Mouse (Mus musculus) kidney, embryonic 15.5 days (tissue): ENCODE measurements around the gene Lamtor2. TPM values are rescaled to one million over a fixed set of nuclear protein-coding genes. Genes with fewer than 3 reads are reported as not detected.
"Not testable (repeated sequence)": the region's sequence is repeated elsewhere in the genome, so short reads cannot be mapped to it uniquely, and the experiment has no call there.

Experiments used
- ATAC-seq: fragments of 200-750 bp; cut with Nextera tagmentation; replicated peaks from 2 replicates; pipeline ENCODE4 v1.8.0; 2017; ENCODE audit warnings: moderate TSS enrichment; ENCODE audit not compliant: low FRiP score
- H3K27ac ChIP-seq: fragments of 300-500 bp; sonication (generic); 2 replicates; pipeline ENCODE4 v1.5.1; 2015; ENCODE audit warnings: mild to moderate bottlenecking, inconsistent platforms
- H3K27me3 ChIP-seq: fragments of 300-500 bp; sonication (generic); 2 replicates; pipeline ENCODE4 v1.6.1; 2015; ENCODE audit warnings: inconsistent platforms
- H3K36me3 ChIP-seq: fragments of 300-500 bp; sonication (generic); 2 replicates; pipeline ENCODE4 v1.6.1; 2015; ENCODE audit warnings: inconsistent platforms
- H3K4me1 ChIP-seq: fragments of 300-500 bp; sonication (generic); 2 replicates; pipeline ENCODE4 v1.6.1; 2015; ENCODE audit warnings: inconsistent platforms
- H3K4me2 ChIP-seq: fragments of 300-500 bp; sonication (generic); 2 replicates; pipeline ENCODE4 v1.6.1; 2015; ENCODE audit warnings: moderate library complexity, mild to moderate bottlenecking, inconsistent platforms
- H3K4me3 ChIP-seq: fragments of 300-500 bp; sonication (generic); replicated peaks from 2 replicates; pipeline ENCODE4 v1.5.1; 2015; ENCODE audit warnings: mild to moderate bottlenecking, inconsistent platforms
- H3K9ac ChIP-seq: fragments of 300-500 bp; sonication (generic); 2 replicates; pipeline ENCODE4 v1.6.1; 2015; ENCODE audit warnings: mild to moderate bottlenecking, inconsistent platforms
- H3K9me3 ChIP-seq: fragments of 300-500 bp; sonication (generic); replicated peaks from 2 replicates; pipeline ENCODE4 v1.6.1; 2016; ENCODE audit warnings: inconsistent platforms
- WGBS: fragments of 180-500 bp; shearing (Covaris S2); methylation state at CpG from one replicate; pipeline ENCODE4 v1.1.7; 2015; ENCODE audit warnings: mixed read lengths; 5-methylcytosine and 5-hydroxymethylcytosine counted together
- polyA plus RNA-seq: library from polyadenylated mRNA; unstranded; fragments of >200 nt; fragmentation: Nextera tagmentation; extraction: Ambion mirVana; gene quantifications from 2 replicates; pipeline ENCODE4 v1.2.1, GENCODE M21; 2015

Lamtor2 gene
- polyA plus RNA-seq, result 167 and 173 TPM in 2 replicates

DNA sequence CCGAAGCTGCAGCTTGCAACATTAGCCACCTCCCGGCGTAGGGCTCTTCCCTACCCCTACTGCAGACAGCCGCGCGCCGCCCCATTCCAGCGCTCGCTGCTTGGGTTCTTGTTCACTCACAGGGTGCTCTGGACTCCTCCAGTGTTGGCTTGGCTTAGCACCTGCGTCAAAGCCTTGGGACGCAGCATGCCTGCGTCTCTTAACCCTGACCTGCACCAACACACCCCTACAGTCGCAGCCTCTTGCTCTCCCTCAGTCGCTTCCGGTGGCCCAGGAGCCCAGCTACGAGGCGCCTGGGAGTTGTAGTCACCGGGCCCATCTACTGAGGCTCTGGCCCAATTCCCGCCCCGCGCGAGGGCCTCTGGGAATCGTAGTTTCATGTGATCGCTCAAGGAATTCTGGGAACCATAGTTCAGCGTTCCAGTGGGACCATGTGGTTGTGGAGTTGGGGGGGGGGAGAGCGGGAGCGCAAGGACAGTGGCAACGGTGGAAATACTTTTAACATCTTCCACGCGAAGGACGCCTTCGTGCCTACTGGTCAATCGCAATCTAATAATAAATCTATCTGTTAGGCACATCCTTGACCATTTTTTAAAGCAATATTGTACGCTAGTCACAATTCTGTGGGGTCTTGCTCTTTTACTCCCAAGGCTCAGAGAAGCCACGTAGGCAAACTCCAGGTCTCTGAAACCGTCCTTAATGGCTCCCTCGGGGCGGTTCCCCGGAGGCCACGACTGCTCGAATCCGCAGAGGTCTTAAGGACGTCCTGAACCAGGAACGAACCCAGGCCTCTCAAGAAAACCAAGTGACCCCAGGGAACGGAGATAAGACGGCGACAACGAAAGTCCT lies at the start of gene Lamtor2:
Gene Lamtor2, minus strand, starts transcription at position 399 of the 849 bp plus-strand sequence.
- Histone ChIP-seq H3K4me2 (peak within 1 kb of the TSS; percentile 84), H3K36me3 (peaks cover 30% of the 10 kb centered on the region), H3K4me3 (peak within 1 kb of the TSS; percentile 94), H3K27ac (peak within 1 kb of the TSS; percentile 99), H3K27me3 (no peaks in the 10 kb centered on the region), H3K9me3 (no peaks in the 10 kb centered on the region), H3K9ac (peak within 1 kb of the TSS; percentile 93), H3K4me1 (peaks cover 42% of the 10 kb centered on the region)
- peak; percentile 91 for ATAC-seq
- under 1% methylated on average over 48 of the region's 48 CpGs for WGBS

GRCm38 (mm10) chr3:88602466-88602865 lies 49.6 kb upstream of the Lamtor2 start:
- ATAC-seq, result no peak
- H3K4me1 ChIP-seq, result peaks cover 18% of the 10 kb centered on the region
- 79% methylated on average over 4 of the region's 4 CpGs for WGBS
- no peak overlapping the region for H3K9ac ChIP-seq
- no peak overlapping the region for H3K27ac ChIP-seq
- H3K4me2 ChIP-seq, result no peak overlapping the region
- peaks cover 4% of the 10 kb centered on the region; the same call in 1 of the 2 replicates for H3K27me3 ChIP-seq
- no peaks in the 10 kb centered on the region for H3K9me3 ChIP-seq
- no peaks in the 10 kb centered on the region for H3K36me3 ChIP-seq
- no peak overlapping the region for H3K4me3 ChIP-seq

- not testable (repeated sequence) for H3K27me3 ChIP-seq, H3K36me3 ChIP-seq, H3K9me3 ChIP-seq, ATAC-seq, H3K9ac ChIP-seq, H3K4me2 ChIP-seq, H3K27ac ChIP-seq, H3K4me3 ChIP-seq
- H3K4me1 ChIP-seq, result peaks cover 22% of the 10 kb centered on the region
- WGBS, result 80% methylated on average over 4 of the region's 4 CpGs
Measured at GRCm38 (mm10) chr3:88596547-88596946, 43.7 kb upstream of the Lamtor2 start.

DNA sequence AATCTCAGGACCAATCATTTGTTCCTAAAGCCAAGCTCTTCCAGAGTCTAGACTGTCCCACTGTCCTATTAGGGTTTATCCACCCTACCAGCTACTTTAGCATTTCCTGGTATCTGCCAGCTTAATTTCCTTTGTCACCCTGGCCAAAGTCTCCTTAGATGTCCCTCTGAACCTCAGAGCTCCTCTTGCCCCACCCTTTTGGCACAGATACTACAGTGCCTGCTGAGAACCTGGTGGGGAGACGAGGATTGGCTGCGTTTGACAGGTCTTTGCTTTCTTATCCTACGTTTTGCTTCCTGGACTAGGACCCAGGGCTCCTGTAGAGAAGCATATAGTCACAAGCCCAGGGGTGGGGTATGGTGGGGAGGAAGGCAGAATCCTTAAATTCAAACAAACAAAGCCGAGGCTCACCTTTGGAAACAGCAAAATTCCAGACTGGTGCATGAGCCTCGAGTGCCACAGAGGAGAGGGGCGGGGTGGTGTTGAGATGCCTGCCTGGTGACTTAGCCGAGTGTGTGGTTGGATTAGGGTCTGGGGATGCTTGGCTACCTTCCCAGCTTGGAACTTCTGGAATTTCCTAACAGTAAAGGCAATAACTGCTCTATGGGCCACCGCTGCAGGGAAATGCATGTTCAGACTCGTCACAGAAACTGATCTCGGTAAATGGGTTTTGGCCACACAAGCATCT lies 41.2 kb upstream of the Lamtor2 start:
- Histone ChIP-seq H3K4me2 (no peak overlapping the region), H3K4me1 (peaks cover 37% of the 10 kb centered on the region), H3K36me3 (no peaks in the 10 kb centered on the region), H3K9me3 (no peaks in the 10 kb centered on the region), H3K27me3 (no peaks in the 10 kb centered on the region), H3K9ac (no peak overlapping the region), H3K27ac (no peak overlapping the region), H3K4me3 (no peak overlapping the region)
- ATAC-seq, result no peak
- WGBS, result 54% methylated on average over 10 of the region's 10 CpGs

DNA sequence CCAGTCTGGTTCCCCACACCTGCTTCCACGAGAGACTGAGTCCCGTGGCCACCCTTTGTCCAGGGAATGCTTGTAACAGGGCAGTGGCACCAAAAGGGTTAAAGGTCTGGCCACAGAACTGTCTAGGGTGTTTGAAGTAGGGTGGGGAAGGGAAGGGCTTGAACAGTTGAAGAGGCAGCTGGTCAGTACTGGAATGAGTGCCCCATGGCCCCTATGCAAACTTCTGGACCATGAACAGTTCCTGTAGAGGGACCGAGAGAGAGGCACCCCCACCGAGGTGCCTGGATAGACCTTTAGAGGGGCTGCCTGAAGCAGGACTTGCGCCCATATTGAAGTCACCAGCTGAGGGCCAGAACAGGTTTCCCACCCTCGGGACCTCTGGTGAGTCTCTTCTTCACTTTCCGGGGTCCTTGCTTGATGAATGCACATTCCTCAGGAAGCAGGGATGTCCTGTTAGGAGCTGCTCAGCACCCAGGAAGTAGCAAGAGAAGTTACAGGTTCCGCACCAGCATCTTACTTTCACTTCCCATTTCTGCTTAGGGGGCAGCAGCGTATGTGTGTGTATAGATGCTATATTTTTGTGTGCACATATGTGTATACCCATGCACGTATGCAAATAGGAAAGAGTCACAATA lies 40.2 kb upstream of the Lamtor2 start:
- ATAC-seq, result no peak
- no peak overlapping the region for H3K9ac ChIP-seq
- H3K27ac ChIP-seq, result no peak overlapping the region
- peaks cover 9% of the 10 kb centered on the region for H3K36me3 ChIP-seq
- H3K27me3 ChIP-seq, result no peaks in the 10 kb centered on the region
- H3K4me3 ChIP-seq, result no peak overlapping the region
- H3K9me3 ChIP-seq, result no peaks in the 10 kb centered on the region
- peaks cover 37% of the 10 kb centered on the region for H3K4me1 ChIP-seq
- no peak overlapping the region for H3K4me2 ChIP-seq
- 67% methylated on average over 10 of the region's 10 CpGs for WGBS

DNA sequence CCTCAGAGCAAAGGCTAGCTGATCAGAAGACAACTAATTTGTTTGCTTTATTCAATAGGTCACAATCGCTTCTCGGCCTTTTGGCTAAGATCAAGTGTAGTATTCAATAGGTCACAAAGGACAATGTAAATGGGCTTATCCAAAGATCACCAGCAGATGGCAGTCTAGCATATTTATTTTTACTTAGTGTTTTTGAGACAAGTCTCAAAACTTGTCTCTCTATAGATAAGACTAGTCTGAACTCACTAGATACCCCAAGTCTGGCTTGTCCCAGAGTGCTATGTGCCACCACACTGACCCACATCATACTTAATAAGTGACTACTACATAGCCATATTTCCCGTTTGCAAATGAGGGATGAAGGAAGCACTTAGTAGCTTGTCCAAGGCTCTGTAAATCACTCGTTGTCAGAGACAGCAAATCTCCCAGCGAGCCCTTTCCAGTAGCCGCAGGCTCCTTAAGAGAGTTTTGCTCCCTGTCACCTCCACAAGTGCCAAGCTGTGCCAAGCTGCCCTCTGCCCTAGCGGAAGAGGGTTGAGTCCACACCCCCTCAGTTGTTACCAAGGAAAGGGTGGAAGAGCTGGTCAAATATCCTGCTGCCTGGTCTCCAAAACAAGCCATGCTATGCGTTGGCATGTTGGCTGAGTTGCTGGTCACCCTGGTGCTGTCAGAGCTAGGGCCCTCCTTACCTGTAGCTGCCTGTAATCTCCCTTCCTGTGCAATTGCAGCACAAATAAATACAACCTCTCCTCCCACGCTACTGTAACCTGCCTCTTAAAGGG lies 39.3 kb upstream of the Lamtor2 start:
- H3K9me3 ChIP-seq, result no peaks in the 10 kb centered on the region
- H3K9ac ChIP-seq, result no peak overlapping the region
- WGBS, result 23% methylated on average over 9 of the region's 9 CpGs
- no peak overlapping the region for H3K4me3 ChIP-seq
- ATAC-seq, result no peak
- H3K4me1 ChIP-seq, result peaks cover 37% of the 10 kb centered on the region
- no peaks in the 10 kb centered on the region for H3K27me3 ChIP-seq
- H3K4me2 ChIP-seq, result peak overlapping the region; percentile 4
- H3K27ac ChIP-seq, result no peak overlapping the region
- H3K36me3 ChIP-seq, result peaks cover 18% of the 10 kb centered on the region

GRCm38 (mm10) chr3:88591044-88591443 lies 38.2 kb upstream of the Lamtor2 start:
- Histone ChIP-seq H3K27ac (peak overlapping the region; percentile 69; the same call in 1 of the 2 replicates), H3K4me2 (no peak overlapping the region), H3K4me3 (no peak overlapping the region), H3K9ac (no peak overlapping the region), H3K4me1 (peaks cover 37% of the 10 kb centered on the region), H3K36me3 (peaks cover 29% of the 10 kb centered on the region), H3K27me3 (no peaks in the 10 kb centered on the region), H3K9me3 (no peaks in the 10 kb centered on the region)
- ATAC-seq, result no peak; the same call in 1 of the 2 replicates
- WGBS, result 26% methylated on average over 3 of the region's 3 CpGs

GRCm38 (mm10) chr3:88590246-88590645 lies 37.4 kb upstream of the Lamtor2 start:
- Histone ChIP-seq H3K4me3 (no peak overlapping the region), H3K27me3 (no peaks in the 10 kb centered on the region), H3K9me3 (no peaks in the 10 kb centered on the region), H3K27ac (peak overlapping the region; percentile 69), H3K36me3 (peaks cover 37% of the 10 kb centered on the region), H3K9ac (no peak overlapping the region), H3K4me1 (peaks cover 37% of the 10 kb centered on the region), H3K4me2 (no peak overlapping the region)
- no peak for ATAC-seq
- whole genome bisulfite sequencing, result 17% methylated on average over 5 of the region's 5 CpGs

DNA sequence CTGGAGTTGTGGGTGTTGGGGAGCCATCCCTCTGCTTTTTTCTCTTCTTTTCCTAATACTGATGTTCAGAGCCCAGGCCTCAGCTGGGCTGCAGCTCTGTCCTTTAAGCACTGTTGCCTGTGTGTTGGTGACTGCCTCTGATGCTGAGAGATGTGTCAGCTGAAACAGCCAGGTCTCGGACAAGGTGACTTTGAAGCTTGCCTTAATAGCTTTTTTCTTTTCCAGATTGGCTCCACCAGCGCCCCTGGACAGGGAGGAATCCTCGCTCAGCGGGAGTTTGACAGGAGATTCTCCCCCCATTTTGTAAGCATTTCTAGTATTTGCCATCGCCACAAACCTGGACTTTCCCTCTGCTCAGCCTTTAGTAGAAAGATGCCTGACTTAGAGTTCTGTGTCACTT lies 33.8 kb upstream of the Lamtor2 start:
- H3K36me3 ChIP-seq, result peaks cover 68% of the 10 kb centered on the region
- H3K27ac ChIP-seq, result no peak overlapping the region

GRCm38 (mm10) chr3:88585769-88586168 lies 32.9 kb upstream of the Lamtor2 start:
- Histone ChIP-seq H3K9me3 (no peaks in the 10 kb centered on the region), H3K4me3 (no peak overlapping the region), H3K27ac (no peak overlapping the region), H3K36me3 (peaks cover 76% of the 10 kb centered on the region), H3K4me2 (no peak overlapping the region), H3K9ac (no peak overlapping the region), H3K4me1 (peaks cover 12% of the 10 kb centered on the region), H3K27me3 (no peaks in the 10 kb centered on the region)
- no peak for ATAC-seq
- WGBS, result 98% methylated on average over 6 of the region's 6 CpGs

More for the DNA sequence above, 33.8 kb upstream of the Lamtor2 start:
- ATAC-seq, result no peak
- Histone ChIP-seq H3K4me3 (no peak overlapping the region), H3K9me3 (no peaks in the 10 kb centered on the region), H3K4me1 (peaks cover 16% of the 10 kb centered on the region), H3K4me2 (no peak overlapping the region), H3K9ac (no peak overlapping the region), H3K27me3 (no peaks in the 10 kb centered on the region)
- 90% methylated on average over 5 of the region's 5 CpGs for WGBS

DNA sequence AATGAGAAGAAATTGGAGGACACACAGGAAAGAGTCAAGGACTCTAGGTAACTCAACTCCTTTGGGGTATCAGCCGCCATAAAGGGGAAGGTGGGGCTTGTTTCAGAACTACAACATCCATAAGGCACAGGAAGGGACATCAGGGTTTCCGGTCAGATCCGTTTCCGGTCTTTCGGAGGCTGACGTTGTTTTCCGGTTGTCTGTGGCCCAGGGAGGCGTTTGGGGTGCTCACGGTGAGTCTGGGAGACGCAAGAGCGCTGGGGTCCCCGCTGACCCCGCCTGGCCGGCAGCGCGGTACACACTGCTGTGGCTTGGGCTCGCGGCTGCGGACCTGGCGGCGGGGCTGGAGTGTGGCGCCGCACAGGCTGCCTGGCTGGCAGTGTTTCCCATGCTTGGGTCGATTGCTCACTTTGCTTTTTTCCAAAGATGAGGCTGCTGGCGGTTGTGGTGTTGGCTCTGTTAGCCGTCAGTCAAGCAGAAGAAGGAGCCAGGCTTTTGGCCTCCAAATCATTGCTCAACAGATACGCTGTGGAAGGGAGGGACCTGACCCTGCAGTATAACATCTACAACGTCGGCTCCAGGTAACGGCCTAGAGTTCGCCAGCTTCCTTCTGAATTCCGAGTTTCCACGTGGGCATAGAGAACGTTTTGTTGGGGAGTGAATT lies 26.7 kb upstream of the Lamtor2 start:
- H3K27ac ChIP-seq, result peak overlapping the region; percentile 72
- ATAC-seq, result peak; percentile 83
- H3K9ac ChIP-seq, result peak overlapping the region; percentile 87
- peak overlapping the region; percentile 74 for H3K4me2 ChIP-seq
- H3K36me3 ChIP-seq, result peaks cover 38% of the 10 kb centered on the region
- H3K4me3 ChIP-seq, result peak overlapping the region; percentile 92
- no peaks in the 10 kb centered on the region for H3K27me3 ChIP-seq
- no peaks in the 10 kb centered on the region for H3K9me3 ChIP-seq
- WGBS, result under 1% methylated on average over 34 of the region's 34 CpGs
- peaks cover 13% of the 10 kb centered on the region for H3K4me1 ChIP-seq
